Mouse (Mus musculus): ENCODE measurements at regions not wholly inside any gene's neighbourhood (a gene's known extent, or its start where the extent isn't known, plus 50 kb on each side); places are given as distances from the start of the nearest gene placed in this dataset.
A peak's percentile ranks its signal among the peaks of the same experiment; 100 is the strongest.

- intact Hi-C loops (cut with DNase I), result no loop called here
- no peak for DNase-seq
These were observed 56.9 kb upstream of the Pik3r1 start for GRCm38 (mm10) chr13:101824962-101825361.

DNA sequence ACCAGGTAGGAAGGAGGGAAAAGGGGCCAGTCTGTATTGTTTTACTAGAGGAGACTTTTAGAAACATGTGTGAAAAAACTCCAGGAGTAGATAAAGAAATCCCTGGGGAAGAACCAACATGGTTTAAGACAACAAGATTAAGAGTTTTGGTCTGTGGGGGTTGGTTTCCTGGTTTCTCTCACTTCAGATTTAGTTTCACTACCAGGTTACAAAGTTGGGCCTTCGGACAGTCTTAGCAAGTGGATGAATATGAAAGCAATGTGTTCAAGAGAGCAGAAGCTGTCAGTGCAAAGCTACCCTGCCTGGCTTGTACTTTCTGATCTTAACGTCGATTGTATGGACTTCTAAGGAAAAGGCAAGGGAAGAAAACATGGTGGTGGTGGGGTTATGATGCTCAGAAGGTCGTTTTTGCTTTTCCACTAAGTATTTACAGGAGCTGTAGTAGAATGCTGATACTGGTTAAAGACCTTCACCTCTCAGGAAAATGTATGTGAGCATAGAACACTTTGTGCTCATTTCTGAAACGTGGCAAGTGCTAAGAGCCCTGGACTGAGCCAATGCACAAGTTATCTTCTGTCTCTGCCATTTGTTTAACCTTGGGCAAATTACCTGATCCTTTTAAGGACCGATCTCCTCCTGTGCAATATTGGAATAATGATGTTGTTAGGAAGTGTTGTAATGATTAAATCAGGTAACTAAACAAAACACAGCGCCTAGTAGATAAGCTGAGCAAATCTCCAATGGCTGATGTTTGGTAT lies 64.0 kb upstream of the Pik3r1 start:
- intact Hi-C loops (cut with DNase I), result no loop called here

GRCm38 (mm10) chr13:101834546-101834945 lies 66.5 kb upstream of the Pik3r1 start:
- intact Hi-C loops (cut with DNase I), result no loop called here
- peak in 1 of 2 experiments; percentile 28 for DNase-seq

More for the DNA sequence above, 64.0 kb upstream of the Pik3r1 start:
- DNase-seq, result no peak

- DNase-seq, result no peak
- intact Hi-C loops (cut with DNase I), result no loop called here
These were observed 69.0 kb upstream of the Pik3r1 start for GRCm38 (mm10) chr13:101836992-101837391.

DNA sequence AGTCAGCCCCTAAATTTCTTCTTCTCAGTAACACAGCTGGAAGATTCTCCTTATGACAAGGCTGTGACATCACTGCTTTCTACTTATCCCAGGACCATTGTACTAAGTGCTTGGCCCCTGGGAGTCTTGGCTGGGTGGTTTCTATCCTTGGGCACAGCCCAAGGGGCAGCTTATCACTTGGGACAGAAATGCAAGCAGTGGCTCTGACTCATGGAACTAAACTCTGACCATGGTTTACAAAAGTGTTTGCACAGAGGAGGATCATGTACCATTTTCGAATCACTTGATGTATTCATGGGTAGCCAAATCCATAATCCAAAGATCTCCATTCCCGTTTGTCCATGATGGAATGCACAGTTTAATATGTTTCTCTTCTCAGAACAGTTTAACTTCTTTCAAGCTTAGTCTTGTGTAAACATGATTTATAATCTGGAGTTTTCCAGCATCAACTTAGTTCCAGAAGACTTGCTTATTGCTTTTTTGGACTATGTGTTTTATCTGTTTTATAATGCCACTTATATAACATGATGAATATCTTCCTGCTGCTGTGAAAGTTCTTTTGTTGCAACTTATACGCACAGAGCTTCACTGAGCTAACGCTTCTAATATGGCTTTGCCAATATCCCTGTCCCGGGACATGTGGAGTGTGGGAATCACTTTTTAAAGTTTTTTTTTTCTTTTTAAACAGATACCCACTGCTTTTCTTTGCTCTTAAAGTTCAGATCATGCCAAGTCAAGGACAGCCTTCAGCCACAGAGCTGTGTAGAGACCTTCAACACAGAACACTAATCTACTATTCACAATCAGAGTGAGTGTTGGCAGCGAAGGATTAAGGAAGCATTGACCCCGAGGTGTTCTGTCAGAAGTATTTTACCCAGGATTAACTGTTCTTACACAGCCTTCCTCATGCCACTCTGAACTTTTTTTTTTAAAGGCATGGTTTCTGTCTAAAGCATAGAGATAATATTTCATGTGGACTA lies 76.7 kb upstream of the Pik3r1 start:
- DNase-seq, result no peak
- intact Hi-C loops (cut with DNase I), result no loop called here

GRCm38 (mm10) chr13:101846016-101846415 lies 78.0 kb upstream of the Pik3r1 start:
- no peak for DNase-seq
- intact Hi-C loops (cut with DNase I), result no loop called here

- no peak for DNase-seq
- intact Hi-C loops (cut with DNase I), result no loop called here
These were observed 80.0 kb upstream of the Pik3r1 start for GRCm38 (mm10) chr13:101847879-101848600.

DNA sequence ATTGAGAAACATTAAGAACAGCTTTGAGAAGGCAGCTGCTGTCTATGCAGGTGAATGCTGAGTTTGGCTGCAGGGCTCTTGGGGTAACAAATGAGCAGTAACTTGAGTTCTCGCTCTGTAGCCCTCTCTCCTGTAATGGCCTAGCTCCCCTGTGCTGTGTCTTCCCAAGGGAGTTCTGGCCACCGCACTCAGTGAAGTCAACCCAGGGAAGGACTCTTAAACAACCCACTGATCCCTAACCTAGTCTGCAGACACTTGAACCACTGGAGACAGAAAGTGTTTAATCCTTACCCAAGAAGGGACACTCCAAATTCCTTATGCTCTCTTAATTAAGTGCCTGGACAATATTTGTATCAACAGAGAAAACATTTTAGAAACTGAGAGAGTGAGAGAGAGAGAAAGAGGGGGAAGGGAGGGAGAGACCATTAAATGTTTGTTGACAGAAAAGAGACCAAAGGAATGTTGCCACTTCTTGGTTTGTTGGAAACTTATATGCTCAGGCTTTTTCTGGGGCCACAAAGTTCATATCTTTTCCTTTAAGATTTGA lies 80.7 kb upstream of the Pik3r1 start:
- intact Hi-C loops (cut with DNase I), result no loop called here
- DNase-seq, result no peak

DNA sequence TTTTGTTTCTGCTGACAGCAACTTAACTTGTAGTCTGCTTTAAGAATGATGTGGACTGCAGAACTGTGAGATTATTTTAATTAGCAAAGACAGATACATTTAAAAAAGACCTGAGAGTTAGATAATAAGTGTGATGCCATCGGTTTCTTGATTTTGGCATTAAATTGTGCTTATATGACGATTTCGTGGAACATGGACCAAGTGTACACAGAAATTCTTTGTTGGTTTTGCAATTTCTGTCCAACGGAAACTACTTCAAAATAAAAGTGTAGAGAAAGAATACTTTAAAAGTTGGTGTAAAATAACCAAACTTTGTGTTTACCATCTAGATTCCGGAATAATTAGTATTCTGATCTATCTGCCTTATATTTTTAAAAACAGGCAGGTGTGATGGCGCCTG lies 81.4 kb upstream of the Pik3r1 start:
- intact Hi-C loops (cut with DNase I), result no loop called here

DNA sequence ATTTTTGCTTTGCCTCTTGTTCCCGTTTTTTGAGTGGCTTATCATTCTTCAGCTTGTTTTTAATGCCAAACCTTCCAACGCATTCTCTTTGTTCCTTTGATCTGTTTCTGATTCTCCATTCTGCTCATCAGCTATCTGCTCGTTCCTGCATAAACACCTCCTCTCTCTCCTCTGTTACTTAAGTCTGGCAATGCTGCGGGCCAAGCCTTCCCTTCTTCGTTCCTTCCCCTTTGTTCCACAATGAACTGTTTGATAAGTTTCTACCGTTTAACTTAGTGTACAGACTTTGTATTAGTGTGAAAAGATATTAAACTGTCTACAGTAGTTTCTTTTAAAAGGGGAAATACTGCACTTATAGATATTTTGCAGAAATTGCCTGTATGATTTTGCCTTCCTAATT lies 83.3 kb upstream of the Pik3r1 start:
- intact Hi-C loops (cut with DNase I), result no loop called here
- DNase-seq, result no peak

More for the DNA sequence above, 81.4 kb upstream of the Pik3r1 start:
- no peak for DNase-seq

DNA sequence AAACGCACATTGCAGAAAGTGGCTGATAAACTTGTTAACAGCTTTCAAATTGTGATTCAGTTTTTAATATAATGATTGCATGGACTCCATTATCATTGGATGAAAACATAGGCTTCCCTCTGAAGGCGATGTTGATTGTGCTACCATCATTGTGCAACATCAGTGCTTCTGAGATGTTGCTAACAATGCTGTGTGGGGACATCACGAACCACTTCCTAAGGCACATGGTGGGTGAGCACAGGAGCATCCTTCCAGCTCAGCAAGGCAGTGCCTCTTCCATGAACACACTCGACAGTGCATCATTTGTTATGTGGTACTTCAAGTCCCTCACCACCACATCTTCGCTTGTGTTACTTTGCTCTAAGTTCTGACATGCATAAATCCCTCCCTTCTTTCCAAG lies 84.9 kb upstream of the Pik3r1 start:
- no peak for DNase-seq
- intact Hi-C loops (cut with DNase I), result no loop called here

- intact Hi-C loops (cut with DNase I), result no loop called here
- peak in 1 of 2 experiments; percentile 33 for DNase-seq
These were observed 87.1 kb upstream of the Pik3r1 start for GRCm38 (mm10) chr13:101855141-101855540.

DNA sequence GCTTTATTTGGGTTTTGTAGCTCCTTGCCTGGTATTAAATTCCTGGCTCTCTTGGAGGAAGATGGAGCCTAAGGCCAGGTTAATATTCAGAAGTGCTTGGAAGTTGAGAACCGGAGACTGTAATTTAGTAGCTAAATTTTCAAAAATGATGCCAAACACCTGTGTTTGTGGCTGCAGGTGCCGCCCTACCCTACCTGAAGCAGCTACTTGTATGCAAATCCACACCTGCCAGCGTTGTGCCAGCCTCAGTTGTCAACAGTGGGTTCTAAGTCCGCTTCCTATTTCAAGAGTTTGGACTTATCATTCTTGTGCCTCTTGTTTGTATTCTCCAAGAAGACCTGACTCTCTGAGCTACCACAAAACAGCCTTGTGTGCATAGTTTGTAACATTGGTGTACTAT lies 92.7 kb upstream of the Pik3r1 start:
- intact Hi-C loops (cut with DNase I), result no loop called here
- DNase-seq, result no peak

DNA sequence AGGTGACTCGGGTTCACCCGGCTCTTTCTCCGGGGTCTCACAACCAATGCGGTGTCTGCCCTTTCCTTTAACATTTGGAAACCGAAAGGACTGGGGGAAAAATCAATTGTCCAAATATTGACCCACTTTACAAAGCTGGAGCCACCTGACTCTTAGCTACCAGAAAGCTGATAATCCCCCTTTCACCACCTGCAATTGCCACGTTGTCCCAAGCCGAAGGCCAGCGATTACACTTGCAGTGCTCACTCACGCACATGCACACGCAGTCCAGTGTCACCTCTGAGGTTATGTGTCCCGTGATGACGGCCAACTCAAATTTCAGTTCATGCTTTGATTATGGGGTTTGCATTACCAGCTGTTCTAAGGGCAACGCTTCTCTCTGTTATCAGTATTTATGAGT lies 94.0 kb upstream of the Pik3r1 start:
- intact Hi-C loops (cut with DNase I), result no loop called here
- no peak for DNase-seq

GRCm38 (mm10) chr13:101863015-101863414 lies 95.0 kb upstream of the Pik3r1 start:
- DNase-seq, result no peak
- intact Hi-C loops (cut with DNase I), result no loop called here

DNA sequence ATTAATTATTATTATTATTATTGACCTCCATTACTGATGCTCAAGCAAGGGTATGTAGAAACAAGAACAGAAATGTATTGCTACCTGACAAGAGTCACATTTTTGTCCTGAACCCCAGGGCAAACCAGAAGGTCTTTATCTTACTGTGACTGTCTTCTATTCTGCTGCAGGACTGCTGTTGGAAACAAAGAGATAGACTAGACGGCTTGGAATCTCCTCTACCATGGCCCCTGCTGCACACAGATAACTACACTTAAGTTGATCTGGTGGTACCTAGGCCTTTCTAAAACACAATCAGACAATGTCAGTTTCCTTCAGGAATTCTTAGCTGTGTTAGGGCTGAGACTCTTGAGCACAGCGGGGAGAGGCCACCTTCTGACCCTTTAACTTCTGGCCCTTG lies 95.6 kb upstream of the Pik3r1 start:
- intact Hi-C loops (cut with DNase I), result no loop called here
- DNase-seq, result no peak

GRCm38 (mm10) chr13:101866843-101867242 lies 98.8 kb upstream of the Pik3r1 start:
- DNase-seq, result no peak
- intact Hi-C loops (cut with DNase I), result no loop called here

GRCm38 (mm10) chr13:101874761-101875160 lies 106.7 kb upstream of the Pik3r1 start:
- intact Hi-C loops (cut with DNase I), result no loop called here
- DNase-seq, result no peak

GRCm38 (mm10) chr13:101876069-101876468 lies 108.1 kb upstream of the Pik3r1 start:
- intact Hi-C loops (cut with DNase I), result no loop called here
- no peak for DNase-seq

DNA sequence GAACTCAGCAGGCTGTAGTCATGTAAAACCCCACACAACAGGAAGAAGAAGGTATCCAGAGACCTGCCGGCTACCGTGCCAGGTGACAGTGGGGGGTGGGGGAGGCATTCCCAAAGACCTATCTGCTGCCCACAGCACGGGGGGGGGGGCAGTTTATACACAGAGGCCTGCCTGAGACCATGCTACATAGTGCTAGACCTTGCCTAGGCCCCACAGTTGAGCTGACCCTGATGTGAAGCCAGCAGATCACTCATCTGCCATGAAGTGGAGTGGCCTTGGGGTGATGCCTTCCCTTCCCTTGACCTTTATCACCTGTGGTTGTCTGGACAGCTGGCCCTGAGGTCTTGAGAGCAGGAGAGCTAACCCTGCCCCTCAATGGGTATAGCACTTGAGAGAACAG lies 108.6 kb upstream of the Pik3r1 start:
- intact Hi-C loops (cut with DNase I), result no loop called here
- no peak for DNase-seq

GRCm38 (mm10) chr13:101878168-101878567 lies 110.2 kb upstream of the Pik3r1 start:
- no peak for DNase-seq
- intact Hi-C loops (cut with DNase I), result no loop called here
